Mouse (Mus musculus) MEL (cell line): ENCODE results near the gene Tbc1d2b. TPM values are rescaled to one million over a fixed set of nuclear protein-coding genes. Genes with fewer than 3 reads are reported as not detected.

Experiments used
- DNase-seq: peaks from one replicate; pipeline ENCODE4 v3.0.0; 2011; ENCODE audit warnings: low read depth, low spot score
- H3K27ac ChIP-seq: 2 replicates; pipeline ENCODE4 v1.5.1; 2012; ENCODE audit warnings: low read depth, mild to moderate bottlenecking, control low read depth, low read length, moderate library complexity; ENCODE audit not compliant: control insufficient read depth
- H3K27me3 ChIP-seq, 2 experiments: fragments of 150-350 bp in 1 of 2; sonication (generic) in 1 of 2; 2 replicates each; pipeline ENCODE4 v1.6.1; 2012; ENCODE audit warnings: low read length in 2 of 2, mild to moderate bottlenecking in 2 of 2, improper control_type of control experiment in 1 of 2, moderate library complexity in 1 of 2; ENCODE audit not compliant: insufficient read depth in 2 of 2, control insufficient read depth in 1 of 2
- H3K36me3 ChIP-seq, 2 experiments: 2 replicates each; pipeline ENCODE4 v1.6.1; 2012 to 2014; ENCODE audit warnings: low read length in 2 of 2, improper control_type of control experiment in 1 of 2, inconsistent platforms in 1 of 2, mild to moderate bottlenecking in 1 of 2; ENCODE audit not compliant: insufficient read depth in 2 of 2, control insufficient read depth in 1 of 2
- H3K4me1 ChIP-seq, 2 experiments: fragments of 150-350 bp in 1 of 2; sonication (generic) in 1 of 2; 2 replicates each; pipeline ENCODE4 v1.6.1; 2012; ENCODE audit warnings: low read length in 2 of 2, improper control_type of control experiment in 1 of 2, mild to moderate bottlenecking in 1 of 2; ENCODE audit not compliant: insufficient read depth in 2 of 2, control insufficient read depth in 1 of 2
- H3K4me3 ChIP-seq, 2 experiments: fragments of 150-350 bp in 1 of 2; sonication (generic) in 1 of 2; 2 replicates each; pipeline ENCODE4 v1.5.1; 2012; ENCODE audit warnings: low read depth in 2 of 2, low read length in 2 of 2, mild to moderate bottlenecking in 2 of 2, moderate library complexity in 2 of 2, control low read depth in 1 of 2, improper control_type of control experiment in 1 of 2; ENCODE audit not compliant: control insufficient read depth in 1 of 2, insufficient read depth in 1 of 2
- H3K79me2 ChIP-seq: 2 replicates; pipeline ENCODE4 v1.6.1; 2012; ENCODE audit warnings: mild to moderate bottlenecking, low read length, moderate library complexity; ENCODE audit not compliant: control insufficient read depth, poor library complexity, insufficient read depth
- H3K9ac ChIP-seq: 2 replicates; pipeline ENCODE4 v1.6.1; 2012; ENCODE audit warnings: low read depth, mild to moderate bottlenecking, control low read depth, low read length, moderate library complexity; ENCODE audit not compliant: control insufficient read depth, poor library complexity, severe bottlenecking
- H3K9me3 ChIP-seq: fragments of 150-350 bp; sonication (generic); replicated peaks from 2 replicates; pipeline ENCODE4 v1.6.1; 2012; ENCODE audit warnings: mild to moderate bottlenecking, low read length, improper control_type of control experiment, moderate library complexity; ENCODE audit not compliant: insufficient read depth
- BHLHE40 ChIP-seq: IDR thresholded peaks from 2 replicates; pipeline ENCODE4 v1.6.1; 2012; ENCODE audit warnings: low read depth, mild to moderate bottlenecking, inconsistent platforms, low read length, improper control_type of control experiment, borderline replicate concordance
- ELF1 ChIP-seq: IDR thresholded peaks from 2 replicates; pipeline ENCODE4 v1.6.1; 2014; ENCODE audit warnings: low read depth, mild to moderate bottlenecking, inconsistent platforms, low read length, improper control_type of control experiment, moderate library complexity
- EP300 ChIP-seq, 2 experiments: IDR thresholded peaks; 2 replicates each; pipeline ENCODE4 v1.6.1; 2011; ENCODE audit warnings: improper control_type of control experiment in 2 of 2, low read length in 2 of 2, low read depth in 1 of 2, mild to moderate bottlenecking in 1 of 2
- ETS1 ChIP-seq: IDR thresholded peaks from 2 replicates; pipeline ENCODE4 v1.6.1; 2012; ENCODE audit warnings: low read depth, mild to moderate bottlenecking, inconsistent platforms, low read length, improper control_type of control experiment, moderate library complexity
- JUND ChIP-seq: IDR thresholded peaks from 2 replicates; pipeline ENCODE4 v1.6.1; 2011; ENCODE audit warnings: low read depth, mild to moderate bottlenecking, improper control_type of control experiment, low read length
- MAFK ChIP-seq: IDR thresholded peaks from 2 replicates; pipeline ENCODE4 v1.6.1; 2011; ENCODE audit warnings: low read depth, mild to moderate bottlenecking, low read length, improper control_type of control experiment, borderline replicate concordance
- MAX ChIP-seq: IDR thresholded peaks from 2 replicates; pipeline ENCODE4 v1.6.1; 2011; ENCODE audit warnings: low read length, improper control_type of control experiment
- MAZ ChIP-seq: IDR thresholded peaks from 2 replicates; pipeline ENCODE4 v1.6.1; 2012; ENCODE audit warnings: low read depth, mild to moderate bottlenecking, inconsistent platforms, low read length, improper control_type of control experiment
- MXI1 ChIP-seq: IDR thresholded peaks from 2 replicates; pipeline ENCODE4 v1.6.1; 2011; ENCODE audit warnings: mild to moderate bottlenecking, low read depth, low read length, improper control_type of control experiment
- MYB ChIP-seq: IDR thresholded peaks from 2 replicates; pipeline ENCODE4 v1.6.1; 2011; ENCODE audit warnings: mild to moderate bottlenecking, low read depth, low read length, improper control_type of control experiment
- NRF1 ChIP-seq: IDR thresholded peaks from 2 replicates; pipeline ENCODE4 v1.6.1; 2014; ENCODE audit warnings: low read depth, mild to moderate bottlenecking, inconsistent platforms, low read length, improper control_type of control experiment, moderate library complexity; ENCODE audit not compliant: poor library complexity, insufficient read depth, severe bottlenecking
- POLR2A ChIP-seq, 2 experiments: IDR thresholded peaks; 2 replicates each; pipeline ENCODE4 v1.6.1; 2011 to 2012; ENCODE audit warnings: low read length in 2 of 2, mild to moderate bottlenecking in 2 of 2, control low read depth in 1 of 2, improper control_type of control experiment in 1 of 2, low read depth in 1 of 2, moderate library complexity in 1 of 2; ENCODE audit not compliant: control insufficient read depth in 1 of 2, insufficient read depth in 1 of 2, poor library complexity in 1 of 2
- POLR2AphosphoS5 ChIP-seq: IDR thresholded peaks from 2 replicates; pipeline ENCODE4 v1.6.1; 2012; ENCODE audit warnings: low read depth, borderline replicate concordance, mild to moderate bottlenecking, inconsistent platforms, low read length, moderate library complexity, mixed read lengths
- RCOR1 ChIP-seq: IDR thresholded peaks from 2 replicates; pipeline ENCODE4 v1.6.1; 2012; ENCODE audit warnings: low read depth, mild to moderate bottlenecking, inconsistent platforms, low read length, improper control_type of control experiment
- TCF12 ChIP-seq: IDR thresholded peaks from 2 replicates; pipeline ENCODE4 v1.6.1; 2014; ENCODE audit warnings: low read depth, mild to moderate bottlenecking, inconsistent platforms, low read length, improper control_type of control experiment, moderate library complexity
- ZC3H11A ChIP-seq: IDR thresholded peaks from 2 replicates; pipeline ENCODE4 v1.6.1; 2012; ENCODE audit warnings: low read depth, mild to moderate bottlenecking, inconsistent platforms, low read length, improper control_type of control experiment
- ZMIZ1 ChIP-seq: IDR thresholded peaks from 2 replicates; pipeline ENCODE4 v1.6.1; 2012; ENCODE audit warnings: low read depth, mild to moderate bottlenecking, inconsistent platforms, low read length, improper control_type of control experiment, moderate library complexity
- ZNF384 ChIP-seq: IDR thresholded peaks from 2 replicates; pipeline ENCODE4 v1.6.1; 2012; ENCODE audit warnings: low read depth, mild to moderate bottlenecking, inconsistent platforms, low read length, improper control_type of control experiment
- polyA plus RNA-seq, 2 experiments: library from polyadenylated mRNA; stranded (reverse) in 1 of 2; unstranded in 1 of 2; fragments of >175 nt in 1 of 2; fragments of >200 nt in 1 of 2; gene quantifications; 2 replicates each; pipeline versions ENCODE4 v1.2.1 to v1.2.4; 2012; ENCODE audit warnings: low replicate concordance in 2 of 2, low read depth in 1 of 2; ENCODE audit not compliant: insufficient read length in 2 of 2, insufficient read depth in 1 of 2, missing spikeins in 1 of 2
- total RNA-seq: library from RNA; depleted of rRNA; stranded (reverse); fragments of 300-350 nt; gene quantifications from 2 replicates; pipeline ENCODE4 v1.2.3, GENCODE M21; 2012

Gene Tbc1d2b
- total and polyA plus RNA-seq, 3 experiments, result 7.1 to 12.6 TPM; not detected in 1

DNA sequence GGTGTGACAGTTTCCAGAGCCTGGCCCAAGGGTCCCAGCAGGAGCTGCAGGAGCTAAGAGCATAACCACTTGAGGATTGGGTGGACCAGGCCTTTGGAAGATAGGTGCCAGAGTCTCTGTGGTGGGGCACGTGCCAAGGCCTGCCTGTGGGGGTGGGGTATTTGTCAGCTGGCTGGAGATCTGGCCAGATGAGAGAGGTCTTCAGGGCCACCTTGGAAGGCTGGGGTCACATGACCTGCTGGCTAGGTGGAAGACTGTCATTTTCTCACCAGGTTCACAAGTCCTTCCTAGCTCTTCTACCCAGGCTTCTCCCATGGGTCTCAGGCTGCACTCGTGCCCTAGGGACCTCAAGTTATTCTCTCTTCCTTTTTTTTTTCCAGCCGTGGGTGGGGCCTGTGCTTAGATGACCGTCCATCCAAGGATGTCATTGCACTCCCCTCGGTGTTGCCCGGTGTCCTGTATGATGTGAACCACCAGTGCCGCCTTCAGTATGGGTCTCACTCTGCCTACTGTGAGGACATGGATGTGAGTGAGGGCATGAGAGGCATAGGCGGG, 85.2 kb downstream of the Tbc1d2b start:
- H3K9ac ChIP-seq, result no peak overlapping the region
- no peak for DNase-seq
- no peaks in the 10 kb centered on the region for H3K9me3 ChIP-seq
- no peaks in the 10 kb centered on the region for H3K36me3 ChIP-seq
- H3K27ac ChIP-seq, result no peak overlapping the region
- TF ChIP-seq JUND, result no peak
- TF ChIP-seq POLR2A (IDR thresholded peaks at IDR 0.05; ENCODE audit: control insufficient read depth in 1 of 2, insufficient read depth in 1 of 2, low read depth in 1 of 2, low read length in 2 of 2, poor library complexity in 1 of 2), result no peak
- TF ChIP-seq MXI1, result no peak
- no peak for TF ChIP-seq TCF12
- TF ChIP-seq ETS1, result no peak
- TF ChIP-seq ELF1, result no peak
- TF ChIP-seq RCOR1, result no peak
- TF ChIP-seq ZC3H11A, result no peak
- no peak for TF ChIP-seq MAFK
- TF ChIP-seq MAX, result no peak
- no peak for TF ChIP-seq EP300 (IDR thresholded peaks at IDR 0.05; ENCODE audit: low read depth in 1 of 2, low read length in 2 of 2)
- TF ChIP-seq MAZ, result no peak
- TF ChIP-seq ZNF384, result no peak
- TF ChIP-seq NRF1, result no peak
- no peak overlapping the region for H3K4me3 ChIP-seq
- H3K79me2 ChIP-seq, result no peaks in the 10 kb centered on the region
- no peaks in the 10 kb centered on the region for H3K4me1 ChIP-seq
- no peaks in the 10 kb centered on the region; a peak in 1 of 4 replicates for H3K27me3 ChIP-seq

DNA sequence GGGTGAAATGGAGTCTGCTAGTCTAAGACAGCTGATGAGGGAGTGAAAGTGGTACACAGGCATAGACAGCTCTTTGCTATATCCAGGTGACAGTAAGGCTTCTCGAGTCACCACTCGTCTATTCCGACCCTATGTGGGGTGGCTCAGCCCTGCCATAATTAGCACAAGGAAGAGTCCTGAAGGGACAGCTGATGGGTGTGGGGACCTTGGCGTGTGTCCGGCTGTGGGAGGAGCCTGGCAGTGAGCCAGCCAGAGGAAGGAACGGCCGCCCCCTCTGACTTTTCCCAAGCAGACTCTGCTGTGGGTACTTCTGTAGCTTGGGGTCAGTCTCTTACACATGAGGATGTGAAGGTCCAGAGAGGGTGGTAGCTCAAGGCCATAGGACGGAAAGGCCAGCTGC, 86.5 kb downstream of the Tbc1d2b start:
- Histone ChIP-seq H3K4me1 (no peaks in the 10 kb centered on the region), H3K9me3 (no peaks in the 10 kb centered on the region), H3K27me3 (no peaks in the 10 kb centered on the region; a peak in 1 of 4 replicates)

More for the DNA sequence above, 86.5 kb downstream of the Tbc1d2b start:
- no peaks in the 10 kb centered on the region for H3K36me3 ChIP-seq
- TF ChIP-seq MYB (no peak), NRF1 (no peak), BHLHE40 (no peak), ZMIZ1 (no peak), POLR2AphosphoS5 (no peak)
- TF ChIP-seq, all 39 proteins: peak for 0
- H3K4me3 ChIP-seq, result no peak overlapping the region
- H3K27ac ChIP-seq, result no peak overlapping the region
- DNase-seq, result no peak
- no peak overlapping the region for H3K9ac ChIP-seq
- no peaks in the 10 kb centered on the region for H3K79me2 ChIP-seq
